Mouse (Mus musculus) cerebellum, adult 9-11 months (tissue): ENCODE data around the gene Sec14l5.

Source experiments
- DNase-seq: peaks from one replicate; pipeline ENCODE4 v3.0.0; 2022

The Sec14l5 gene

DNA sequence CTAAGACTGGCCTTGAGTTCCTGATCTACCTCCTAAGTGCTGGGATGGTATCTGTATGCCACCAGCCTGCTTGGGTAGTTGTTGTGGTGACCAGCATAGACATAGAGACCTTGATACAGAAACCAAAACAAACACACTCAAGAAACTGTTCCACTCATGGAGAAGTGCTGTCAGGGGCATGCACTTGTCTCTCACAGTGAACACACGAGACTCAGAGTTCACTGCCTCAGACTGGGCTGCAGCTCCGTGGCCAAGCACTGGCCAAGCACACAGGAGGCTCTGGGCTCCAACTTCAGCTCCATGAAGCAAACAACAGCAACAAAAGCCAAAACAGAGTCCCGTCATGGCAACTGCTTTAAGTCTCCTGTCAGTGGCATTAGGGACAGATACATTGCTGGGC, 8.1 kb downstream of the Sec14l5 start:
- DNase-seq = no peak

DNA sequence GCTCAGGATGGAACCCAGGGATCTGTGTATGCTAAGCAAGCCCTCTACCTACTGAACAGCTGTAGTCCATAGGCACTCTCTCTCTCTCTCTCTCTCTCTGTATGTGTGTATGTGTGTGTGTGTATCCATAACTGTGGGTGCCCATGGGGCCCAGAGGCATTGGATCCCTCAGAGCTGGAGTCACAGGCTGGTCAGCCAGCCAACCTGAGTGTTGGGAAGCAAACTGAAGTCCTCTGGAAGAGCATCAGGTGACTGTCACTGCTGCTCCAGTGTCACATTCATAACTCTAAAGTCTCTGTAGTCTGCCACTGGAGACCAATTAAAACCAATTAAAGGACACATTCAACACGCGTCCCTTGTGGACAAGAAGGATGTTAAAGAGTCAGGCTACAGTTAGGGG, 9.6 kb downstream of the Sec14l5 start:
- DNase-seq = no peak

DNA sequence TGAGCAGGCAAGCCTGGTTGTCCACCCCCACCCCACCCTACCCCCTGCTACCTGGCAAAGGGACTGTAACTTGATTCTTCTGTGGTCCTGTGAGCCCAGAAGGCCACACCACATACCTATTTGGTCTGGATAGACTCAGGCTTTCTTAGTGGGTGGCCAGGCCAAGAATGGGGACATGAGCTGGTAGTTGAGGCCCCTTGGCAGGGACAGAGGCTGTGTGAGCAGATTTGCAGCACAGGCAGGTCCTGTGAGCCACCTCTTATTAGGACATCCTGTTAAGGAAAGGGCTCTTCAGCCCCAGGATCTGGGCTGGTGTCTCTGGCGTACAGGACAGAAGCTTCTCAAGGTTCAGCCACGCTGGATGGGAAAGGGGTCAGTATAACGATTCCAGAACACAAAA, 10.2 kb downstream of the Sec14l5 start:
- no peak for DNase-seq

DNA sequence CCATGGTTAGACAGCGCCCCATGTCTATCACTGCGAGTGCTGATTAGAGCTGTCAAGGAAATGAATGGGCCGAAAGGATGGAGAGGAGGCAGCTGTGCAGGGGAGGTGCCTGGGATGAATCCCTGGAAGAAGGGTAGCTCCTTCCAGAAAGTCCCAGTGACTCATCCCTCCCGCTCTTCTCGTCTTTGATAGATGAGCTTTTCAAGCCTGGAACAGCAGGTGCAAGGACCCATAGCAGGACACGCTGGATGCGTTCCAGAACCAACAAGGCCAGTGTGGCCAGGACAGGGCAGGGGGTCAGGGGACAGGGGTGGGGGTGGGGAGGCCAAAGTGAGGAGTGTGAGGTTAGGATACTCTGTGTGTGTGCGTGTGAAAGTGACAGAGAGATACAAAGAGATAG, 12.3 kb downstream of the Sec14l5 start:
- no peak for DNase-seq

DNA sequence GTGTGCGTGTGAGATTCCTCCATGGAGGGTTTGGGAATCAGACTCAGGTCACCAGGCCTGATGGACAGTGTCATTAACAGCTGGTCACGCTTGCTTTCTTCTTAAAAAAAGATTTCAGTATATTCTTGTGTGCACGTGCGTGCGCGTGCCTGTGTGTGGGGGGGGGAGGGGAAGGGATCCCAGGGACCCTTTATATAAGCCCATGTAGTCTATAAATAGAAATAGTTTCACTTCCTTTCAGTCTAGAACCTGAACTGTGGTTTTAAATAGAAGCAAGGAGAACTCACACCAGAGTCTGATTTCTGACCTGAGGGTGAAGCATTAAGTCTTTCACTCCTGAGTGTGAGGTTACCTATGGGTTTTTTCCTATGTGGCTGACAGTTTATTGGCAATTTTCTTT, 17.4 kb downstream of the Sec14l5 start:
- no peak for DNase-seq

DNA sequence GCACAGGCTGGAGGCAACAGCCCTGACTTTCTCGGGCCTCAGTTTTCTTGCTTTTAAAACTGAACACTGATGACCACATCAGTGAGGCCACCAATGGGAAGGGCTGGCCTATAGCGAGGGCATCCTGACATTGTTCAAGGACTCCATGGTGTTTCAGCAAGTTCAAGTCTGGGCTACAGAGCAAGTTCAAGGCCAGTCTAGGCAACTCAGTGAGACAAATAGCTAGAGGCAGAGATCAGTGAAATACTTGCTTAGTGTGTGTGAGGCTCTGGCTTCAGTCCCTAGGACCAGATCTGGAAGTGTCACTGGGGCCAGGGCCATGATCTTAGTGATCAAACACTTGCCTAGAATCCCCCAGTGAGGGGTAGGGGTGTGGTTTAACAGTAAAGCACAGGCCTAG, 21.1 kb downstream of the Sec14l5 start:
- no peak for DNase-seq

DNA sequence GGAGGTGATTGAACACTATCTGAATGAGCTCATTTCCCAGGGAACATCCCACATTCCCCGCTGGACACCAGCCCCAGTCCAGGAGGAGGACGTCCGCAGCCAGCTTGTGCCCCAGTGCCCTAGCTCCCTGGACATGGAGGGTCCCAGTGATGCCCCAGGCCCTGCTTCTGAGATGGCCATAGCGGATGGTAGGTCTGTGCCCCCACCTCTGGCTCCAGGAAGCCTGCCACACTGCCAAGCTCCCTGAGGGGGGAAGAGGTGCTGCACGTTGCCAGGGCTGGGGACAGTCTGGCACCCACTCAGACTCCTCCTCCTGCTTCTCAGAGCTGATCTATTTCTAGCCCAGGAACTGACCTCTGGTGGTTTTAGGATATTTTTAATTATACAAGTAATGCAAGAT, 21.9 kb downstream of the Sec14l5 start:
- no peak for DNase-seq

DNA sequence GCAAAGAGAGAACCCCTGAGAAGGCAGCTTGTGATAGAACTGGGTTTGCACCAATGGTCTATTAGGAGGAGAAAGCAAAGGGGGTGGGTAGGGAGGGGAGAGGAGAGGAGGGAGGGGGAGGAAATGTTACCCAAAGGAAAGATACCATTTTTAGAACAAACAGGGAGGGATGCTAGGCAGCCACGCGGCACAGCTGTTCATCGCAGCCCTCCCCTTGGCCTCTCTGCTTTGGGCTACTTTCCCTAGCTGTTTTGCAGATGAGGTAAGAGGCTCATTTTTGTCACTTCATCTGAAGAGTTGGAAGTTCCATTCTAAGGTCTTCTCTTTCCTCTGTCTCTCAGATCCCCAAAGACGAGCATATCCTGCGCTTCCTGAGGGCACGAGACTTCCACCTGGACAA, 25.7 kb downstream of the Sec14l5 start:
- no peak for DNase-seq

DNA sequence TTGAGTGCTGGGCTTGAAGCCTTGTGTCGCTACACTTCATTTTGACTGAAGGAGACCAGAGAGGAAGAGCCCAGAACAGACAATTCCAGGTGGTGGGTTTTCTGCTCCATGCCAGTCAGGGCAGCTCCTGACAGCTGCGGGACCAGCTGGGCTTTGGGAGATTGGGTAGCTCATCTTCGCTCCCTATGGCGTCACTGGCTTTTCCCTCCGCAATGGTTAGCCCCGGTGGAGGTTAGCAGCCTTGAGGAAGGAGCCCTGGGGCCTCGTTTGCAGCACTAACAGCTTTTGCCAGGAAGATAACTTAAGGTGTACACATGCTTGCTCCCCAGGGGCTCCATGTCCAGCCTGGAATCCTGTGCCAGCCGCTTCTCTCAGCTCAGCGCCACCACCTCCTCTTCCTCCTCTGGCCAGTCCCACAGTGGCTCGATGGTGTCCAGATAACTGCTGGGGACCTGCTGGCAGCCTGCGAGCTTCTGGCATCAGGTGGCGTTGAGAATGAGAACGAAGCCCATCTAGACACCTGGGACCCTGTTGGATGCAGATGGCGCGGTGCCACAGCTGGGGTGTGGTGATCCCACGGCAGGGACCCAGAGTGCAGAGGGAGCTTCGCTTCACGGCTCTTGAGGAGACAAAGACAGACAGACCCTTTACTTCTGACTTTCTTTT, 36.5 kb downstream of the Sec14l5 start:
- DNase-seq = peak; percentile 61

DNA sequence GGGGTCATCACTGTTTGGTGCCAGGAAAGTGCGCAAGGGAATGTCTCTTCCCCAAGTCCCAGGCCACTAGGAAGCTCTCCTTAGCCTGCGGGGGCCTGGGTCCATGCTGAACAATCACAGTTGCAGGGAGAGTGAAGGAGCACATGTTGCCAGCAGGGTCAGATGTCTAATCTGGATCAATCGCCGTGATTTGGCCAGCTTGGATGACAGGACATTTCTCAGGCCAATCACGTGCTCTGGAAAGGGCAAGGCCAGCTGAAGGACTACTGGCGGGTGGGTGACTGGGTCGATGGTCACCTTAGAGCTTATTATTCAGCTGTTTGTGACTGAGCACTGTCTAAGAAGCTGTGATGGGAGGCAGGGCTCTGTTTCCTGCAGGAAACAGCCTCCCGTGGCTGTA, 37.2 kb downstream of the Sec14l5 start:
- DNase-seq = no peak

DNA sequence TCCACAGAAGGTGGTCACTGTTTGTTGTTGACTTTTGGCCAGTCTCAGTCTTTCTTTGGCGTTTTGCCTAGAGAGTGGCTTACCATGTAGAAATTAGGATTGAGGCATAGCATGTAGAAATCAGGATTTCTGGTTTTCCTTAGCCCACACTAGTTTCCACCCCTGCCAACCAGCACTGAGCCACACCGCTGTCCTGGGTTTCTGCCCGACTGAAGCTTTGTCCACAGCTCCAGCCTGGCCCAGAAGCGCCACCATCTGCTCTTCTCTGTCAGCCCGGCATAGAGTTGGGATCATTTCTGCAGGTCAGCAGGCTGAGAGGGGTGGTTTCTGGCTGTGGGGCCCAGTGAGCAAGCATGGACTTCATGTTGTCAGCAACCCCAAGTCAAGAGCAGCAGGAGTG, 38.0 kb downstream of the Sec14l5 start:
- peak; percentile 65 for DNase-seq

DNA sequence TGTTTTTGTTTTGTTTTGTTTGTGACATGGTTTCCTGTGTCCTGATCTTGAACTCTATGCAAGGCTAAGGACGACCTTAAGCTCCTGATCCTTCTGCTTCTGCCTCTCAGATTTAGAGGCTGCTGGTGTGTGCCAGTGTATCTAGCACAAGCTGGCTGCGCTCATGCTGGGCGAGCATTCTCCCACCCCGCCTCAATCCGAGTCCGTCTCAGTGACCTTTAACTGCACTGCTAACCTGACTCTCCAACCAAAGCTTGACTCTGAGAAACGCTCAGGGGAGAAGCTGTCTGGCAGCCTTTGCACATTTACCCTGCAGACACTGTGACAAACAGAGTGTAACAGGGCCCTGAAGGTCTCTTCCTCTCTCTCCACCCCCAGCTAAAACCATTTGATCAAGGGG, 38.8 kb downstream of the Sec14l5 start:
- DNase-seq = no peak

DNA sequence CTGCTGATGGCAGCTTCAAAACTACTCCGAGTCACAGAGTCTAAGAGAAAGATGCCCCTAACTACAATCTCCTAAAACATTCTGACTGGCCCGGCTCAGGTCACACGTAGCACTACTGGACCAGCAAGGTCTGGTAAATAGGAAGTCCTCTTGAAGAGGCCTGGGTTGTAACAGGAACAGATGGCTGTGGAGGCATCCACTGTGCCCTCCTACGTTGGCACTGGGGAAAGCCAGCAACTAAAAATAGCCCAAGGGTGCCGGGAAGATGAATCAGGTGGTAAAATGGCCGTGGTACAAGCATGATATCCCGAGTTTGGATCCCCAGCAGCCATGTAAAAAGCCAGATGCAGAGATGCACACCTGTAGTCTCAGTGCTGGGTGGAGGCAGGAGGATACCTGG, 39.3 kb downstream of the Sec14l5 start:
- DNase-seq = peak; percentile 81

DNA sequence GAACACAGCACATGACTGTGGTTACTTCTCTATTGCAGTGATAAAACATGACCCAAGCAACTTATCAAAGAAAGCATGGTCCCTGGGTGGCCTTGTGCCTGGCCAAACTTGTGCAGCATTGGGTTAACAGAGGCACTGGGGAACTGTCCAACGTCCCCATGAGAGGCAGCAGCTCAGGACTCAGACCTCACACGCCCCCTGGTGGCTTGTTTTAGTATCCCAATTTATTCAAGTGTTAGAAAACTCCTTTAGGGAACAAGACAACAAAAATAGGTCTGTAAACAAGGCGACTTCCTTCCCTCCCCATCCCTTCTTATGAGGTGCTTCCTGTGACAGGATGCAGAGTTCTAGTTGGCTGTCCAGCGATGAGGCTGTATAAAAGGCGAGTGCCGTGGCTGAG, 48.2 kb downstream of the Sec14l5 start:
- DNase-seq = peak; percentile 50

DNA sequence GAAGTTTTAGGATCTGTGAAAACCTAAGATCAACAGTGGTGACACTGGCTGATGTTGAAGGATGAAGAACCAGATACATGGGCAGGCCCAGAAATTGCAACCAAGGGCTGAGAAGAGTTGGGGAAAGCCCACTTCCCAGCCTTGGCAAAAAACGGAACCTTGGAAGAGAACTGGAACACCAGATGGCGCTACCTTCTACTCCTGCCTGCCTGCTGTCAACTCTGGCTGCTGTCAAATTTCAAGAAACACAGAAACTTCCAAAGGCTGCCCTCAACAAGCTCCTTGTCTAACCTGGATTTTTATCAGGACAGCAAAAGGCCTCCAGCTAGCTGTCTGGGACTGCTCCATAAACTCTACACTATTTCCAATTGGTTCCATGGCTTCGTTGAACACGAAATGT, 55.8 kb downstream of the Sec14l5 start:
- DNase-seq = no peak

DNA sequence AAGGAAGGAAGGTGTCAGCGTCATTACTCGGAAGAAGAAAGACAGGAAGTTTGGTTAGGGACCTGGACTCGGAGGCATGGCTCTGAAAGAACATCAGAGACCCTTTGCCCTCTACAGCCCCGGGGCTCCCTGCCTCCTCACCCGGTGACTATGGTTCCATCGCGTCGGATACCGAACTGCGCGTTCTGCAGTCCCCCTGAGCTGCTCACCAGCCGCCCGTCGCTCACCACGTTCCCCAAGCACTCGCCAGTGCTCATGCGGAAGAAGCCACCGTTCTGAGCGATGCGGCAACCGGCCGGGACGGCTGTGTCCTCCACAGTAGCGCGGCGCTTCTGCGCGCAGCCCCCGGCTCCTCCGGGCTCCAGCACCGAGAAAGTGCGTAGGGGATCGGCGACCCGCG, 56.3 kb downstream of the Sec14l5 start:
- no peak for DNase-seq

DNA sequence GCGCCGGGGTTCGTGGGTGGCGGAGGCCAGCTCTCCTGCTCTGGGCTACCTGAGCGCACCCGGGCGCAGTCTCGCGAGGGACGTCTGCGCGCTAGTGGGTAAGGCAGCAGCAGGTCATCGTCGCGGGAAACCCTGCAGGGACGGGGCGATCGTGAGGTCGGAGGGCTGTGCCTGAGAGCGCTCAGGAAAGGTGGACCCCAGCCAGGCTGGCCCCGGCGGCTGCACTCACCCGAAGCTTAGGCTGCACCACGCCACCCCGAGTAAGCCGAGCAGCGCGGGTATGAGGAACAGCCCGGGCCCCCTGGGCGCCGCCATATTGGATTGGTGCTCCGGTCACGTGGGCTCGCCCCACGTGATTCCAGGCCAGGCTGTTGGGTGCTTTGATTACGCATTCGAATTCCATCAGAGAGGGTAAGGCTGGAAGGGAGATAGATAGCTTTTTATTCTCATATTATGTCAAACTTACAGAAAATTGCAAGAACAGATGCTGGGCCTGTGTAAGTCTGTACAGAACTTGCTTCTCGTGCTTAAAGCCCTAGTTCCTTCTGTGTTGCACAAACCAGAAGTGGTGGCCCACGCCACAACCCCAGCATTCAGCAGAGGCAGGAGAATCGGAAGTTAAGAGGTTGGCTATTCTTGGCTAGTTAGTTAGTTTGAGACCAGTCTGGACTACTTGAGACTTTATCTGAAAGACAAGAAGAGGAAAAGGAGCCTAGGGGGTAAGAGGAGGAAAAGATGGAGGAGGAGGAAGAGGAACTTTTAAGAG, 56.9 kb downstream of the Sec14l5 start, which contains the start of gene Nagpa:
Nagpa (minus strand) TSS at position 345 of the 766 bp plus-strand sequence.
- peak; percentile 84 for DNase-seq

DNA sequence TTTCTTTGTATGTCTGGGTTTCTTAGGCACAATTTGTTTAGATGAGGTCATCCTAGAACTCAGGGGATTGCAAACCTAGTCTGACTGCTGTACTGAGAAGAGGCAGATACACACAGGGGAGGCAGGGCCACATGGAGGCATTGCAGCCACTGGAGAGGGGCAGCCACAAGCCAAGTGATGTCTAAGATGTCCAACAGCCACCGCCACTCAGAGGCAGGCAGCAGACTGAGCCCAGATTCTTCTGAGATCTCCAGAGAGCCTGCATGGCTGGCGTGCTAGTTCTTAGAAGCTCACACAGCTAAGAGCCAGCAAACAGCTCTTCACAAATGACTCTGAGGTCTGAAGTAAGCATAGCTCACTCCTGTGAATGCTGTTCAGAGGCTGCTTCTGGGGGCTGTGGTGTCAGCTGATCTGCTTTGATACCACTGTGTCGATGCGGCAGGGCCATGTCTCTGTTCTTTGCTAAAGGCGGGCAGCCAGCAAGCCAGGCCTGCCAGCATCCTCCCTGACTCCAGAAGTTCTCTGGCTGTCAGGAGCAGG, 58.6 kb downstream of the Sec14l5 start:
- no peak for DNase-seq

DNA sequence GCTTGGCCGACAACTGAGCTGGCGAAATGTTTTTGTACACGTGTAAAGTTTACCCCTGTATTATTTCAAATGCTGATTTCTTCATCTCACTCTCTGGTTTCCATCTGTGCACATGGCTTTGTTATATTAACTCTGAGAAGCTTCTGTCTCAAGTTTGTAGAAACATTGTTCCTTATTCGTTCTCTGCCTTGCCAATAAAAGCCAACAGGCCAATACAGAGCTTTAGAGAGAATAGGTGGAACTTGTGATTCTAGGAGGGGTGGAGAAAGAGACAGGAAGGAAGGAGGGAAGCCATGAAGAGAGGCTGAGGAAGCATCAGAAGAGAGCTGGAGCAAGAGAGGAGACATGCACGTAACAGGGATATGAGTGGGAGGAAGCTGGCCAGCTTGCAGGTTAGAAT, 59.1 kb downstream of the Sec14l5 start:
- no peak for DNase-seq

DNA sequence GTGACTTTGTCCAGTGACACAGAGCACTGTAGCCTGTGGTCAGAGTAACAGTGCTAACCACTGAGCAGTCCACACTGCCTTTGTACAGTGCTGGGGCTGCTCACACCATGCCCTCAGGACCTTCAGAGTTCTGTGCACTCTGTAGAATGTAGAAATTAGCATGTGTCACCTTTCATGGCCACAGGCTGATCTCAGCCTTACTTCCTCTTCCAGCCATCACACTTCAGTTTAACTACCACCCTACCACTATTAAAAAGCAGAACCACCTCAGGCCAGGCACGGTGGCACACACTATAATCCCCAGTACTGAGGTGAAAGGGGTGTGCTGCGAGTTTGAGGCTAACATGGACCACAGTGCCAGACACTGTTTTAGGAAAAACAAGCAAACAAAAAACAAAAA, 63.5 kb downstream of the Sec14l5 start:
- DNase-seq = no peak

DNA sequence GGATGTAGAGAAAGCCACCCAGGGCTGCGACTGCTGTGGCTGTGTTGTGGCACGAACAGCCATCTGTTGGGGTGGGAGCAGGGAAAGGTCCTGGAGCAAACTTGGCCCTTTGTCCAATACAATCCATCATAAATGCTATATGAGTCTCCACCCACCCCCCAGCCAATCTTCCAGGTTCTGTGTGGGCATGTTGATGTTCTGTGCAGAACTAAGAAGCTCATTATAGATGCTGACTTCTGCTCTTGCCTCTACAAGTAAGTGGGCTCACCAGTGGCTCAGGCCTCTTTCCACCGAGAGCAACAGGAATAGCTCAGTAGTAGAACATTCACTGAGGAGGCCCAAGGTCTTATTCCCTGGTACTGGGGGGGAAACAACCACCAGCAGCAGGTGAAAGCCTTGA, 65.2 kb downstream of the Sec14l5 start:
- no peak for DNase-seq

DNA sequence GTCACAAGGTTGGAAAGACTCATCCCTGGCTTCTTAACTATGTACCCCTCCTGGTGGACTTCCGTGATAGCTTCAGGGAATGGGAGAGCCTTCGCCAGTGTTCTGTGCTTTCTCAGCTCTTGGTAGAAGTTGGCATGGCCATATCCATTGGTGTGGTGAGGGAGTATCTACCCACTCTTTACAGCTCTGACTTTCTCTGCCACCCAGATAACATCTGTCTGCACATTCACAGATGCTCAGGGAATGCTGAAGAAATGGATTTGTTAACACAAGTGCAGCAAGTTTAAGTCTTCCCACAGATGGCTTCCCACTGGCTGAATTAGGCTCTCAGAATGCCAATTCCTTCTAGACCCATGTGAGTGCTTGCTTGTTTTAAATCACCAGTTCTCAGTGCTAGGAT, 67.2 kb downstream of the Sec14l5 start:
- no peak for DNase-seq

DNA sequence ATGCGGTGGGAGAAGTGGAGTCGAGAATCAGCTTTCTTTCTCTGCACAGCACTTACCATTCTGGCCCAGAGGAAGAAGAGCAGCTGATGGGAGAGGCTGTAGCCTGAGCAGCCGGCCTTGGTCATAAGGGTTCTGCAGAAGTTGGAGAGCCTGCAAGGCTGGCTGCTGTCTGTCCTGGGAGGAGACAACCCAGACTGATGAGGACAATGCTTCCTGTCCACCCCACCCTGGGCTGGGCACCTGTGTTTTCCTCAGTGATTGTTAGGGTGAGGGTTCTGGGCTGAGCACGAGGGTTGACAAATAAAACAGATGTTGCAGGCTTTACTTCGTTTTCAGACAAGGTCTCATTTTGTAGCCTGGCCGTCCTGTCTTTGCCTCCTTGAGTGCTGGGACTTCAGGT, 69.8 kb downstream of the Sec14l5 start:
- DNase-seq = no peak

DNA sequence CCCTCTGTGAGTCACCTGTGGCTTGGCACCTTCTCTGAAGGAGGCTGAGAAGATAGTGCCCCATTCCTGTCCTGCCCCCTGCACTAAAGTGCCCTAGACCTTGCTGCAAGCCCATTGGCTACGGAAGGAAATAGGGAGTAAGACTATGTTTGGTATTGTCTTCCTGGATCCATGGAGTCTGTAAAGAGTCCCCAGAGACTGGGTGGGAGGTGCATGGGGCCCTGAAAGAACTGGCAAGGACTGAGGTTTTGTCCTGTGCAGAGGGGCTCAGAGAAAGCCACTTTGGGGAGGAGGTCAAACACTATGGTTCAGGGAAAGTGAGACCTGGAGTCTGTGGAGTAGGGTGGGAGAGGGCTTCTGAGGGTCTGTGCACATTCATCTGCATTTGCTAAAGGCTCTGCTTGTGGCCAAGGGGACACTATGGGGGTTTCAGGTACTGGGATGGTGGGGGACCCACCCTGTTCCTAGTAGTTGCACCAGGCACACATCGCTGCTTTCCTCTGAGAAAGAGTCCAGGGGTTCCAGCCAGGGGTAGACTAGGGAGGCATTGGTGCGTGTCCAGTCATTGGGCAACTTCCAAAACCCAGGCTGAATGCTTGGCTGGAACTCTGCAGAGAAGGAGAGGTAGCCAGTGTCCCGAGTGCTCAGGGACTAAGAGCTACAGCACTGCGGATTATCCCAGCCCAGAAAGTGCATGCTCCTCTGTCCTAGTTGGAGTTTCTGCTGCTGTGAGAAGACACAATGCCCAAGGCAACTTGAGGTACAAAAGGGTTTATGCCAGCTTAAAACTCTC, 70.6 kb downstream of the Sec14l5 start:
- DNase-seq = no peak
